Mouse (Mus musculus): ENCODE measurements at regions not wholly inside any gene's neighbourhood (a gene's known extent, or its start where the extent isn't known, plus 50 kb on each side); places are given as distances from the start of the nearest gene placed in this dataset.
A peak's percentile ranks its signal among the peaks of the same experiment; 100 is the strongest.
"Not testable (repeated sequence)": the region's sequence is repeated elsewhere in the genome, so short reads cannot be mapped to it uniquely, and the experiment has no call there.

- peak; percentile 11 for DNase-seq
These were observed 189.2 kb upstream of the Gm10767 start for GRCm38 (mm10) chr13:66715191-66716161.

GRCm38 (mm10) chr13:66711010-66711409 lies 193.7 kb upstream of the Gm10767 start:
- DNase-seq: not testable (repeated sequence)

GRCm38 (mm10) chr13:66697983-66698535 lies 206.7 kb upstream of the Gm10767 start:
- DNase-seq: not testable (repeated sequence)

- DNase-seq: not testable (repeated sequence)
These were observed 223.9 kb upstream of the Gm10767 start for GRCm38 (mm10) chr13:66680766-66681165.

DNA sequence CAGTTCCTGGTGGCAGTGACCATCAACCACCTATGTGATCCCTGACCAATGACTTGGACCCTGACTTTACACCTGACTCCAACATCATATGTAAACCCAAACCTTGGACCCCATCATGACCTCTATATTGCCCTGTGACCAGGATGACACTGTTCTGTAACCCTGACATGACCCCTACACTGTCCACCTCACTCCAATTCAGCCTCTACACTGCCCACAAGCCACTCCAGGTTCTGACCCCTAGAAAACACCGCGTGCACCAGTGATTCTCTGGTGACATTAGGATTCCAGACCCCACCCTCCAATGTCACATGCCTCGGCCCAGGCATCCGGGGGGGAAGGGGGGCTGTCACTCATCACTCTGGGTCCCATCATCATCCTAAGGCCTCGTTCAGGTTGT lies 201.3 kb upstream of the 2410141K09Rik start:
- DNase-seq: not testable (repeated sequence)

- DNase-seq: not testable (repeated sequence)
These were observed 184.8 kb upstream of the 2410141K09Rik start for GRCm38 (mm10) chr13:66625761-66626160.

GRCm38 (mm10) chr13:66586041-66586440 lies 145.1 kb upstream of the 2410141K09Rik start:
- peak; percentile 12 for DNase-seq

- DNase-seq: not testable (repeated sequence)
These were observed 122.7 kb upstream of the 2410141K09Rik start for GRCm38 (mm10) chr13:66563616-66564015.

DNA sequence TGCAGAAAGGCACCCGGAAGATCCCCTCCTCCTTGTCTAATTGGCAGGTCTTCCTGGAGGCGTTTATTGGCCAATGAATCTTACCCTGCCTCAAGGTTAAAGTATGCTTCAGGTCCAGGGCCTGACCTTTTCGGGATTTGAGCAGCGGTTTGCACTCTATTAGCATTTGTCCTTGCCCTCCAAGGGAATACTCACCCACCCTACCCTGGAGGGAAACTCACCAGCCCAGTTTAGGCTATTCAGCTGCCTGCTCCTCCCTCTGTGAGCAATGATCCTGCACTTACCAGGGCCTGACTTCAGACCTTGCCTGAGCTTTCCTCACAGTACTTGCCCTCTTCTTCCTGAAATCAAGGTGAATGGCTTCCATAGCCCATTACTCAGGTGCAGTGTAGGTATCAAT lies 115.5 kb upstream of the 2410141K09Rik start:
- DNase-seq: not testable (repeated sequence)

GRCm38 (mm10) chr13:66547951-66548350 lies 107.0 kb upstream of the 2410141K09Rik start:
- DNase-seq: not testable (repeated sequence)

- DNase-seq: not testable (repeated sequence)
These were observed 78.7 kb upstream of the 2410141K09Rik start for GRCm38 (mm10) chr13:66519596-66519995.

All from kidney, adult 18-20 months (tissue).